Mouse (Mus musculus): ENCODE data around the gene Calcrl. TPM values are rescaled to one million over a fixed set of nuclear protein-coding genes. Genes with fewer than 3 reads are reported as not detected.

The Calcrl gene
- total RNA-seq, 1 experiment from 2014 or later = 100 TPM

DNA sequence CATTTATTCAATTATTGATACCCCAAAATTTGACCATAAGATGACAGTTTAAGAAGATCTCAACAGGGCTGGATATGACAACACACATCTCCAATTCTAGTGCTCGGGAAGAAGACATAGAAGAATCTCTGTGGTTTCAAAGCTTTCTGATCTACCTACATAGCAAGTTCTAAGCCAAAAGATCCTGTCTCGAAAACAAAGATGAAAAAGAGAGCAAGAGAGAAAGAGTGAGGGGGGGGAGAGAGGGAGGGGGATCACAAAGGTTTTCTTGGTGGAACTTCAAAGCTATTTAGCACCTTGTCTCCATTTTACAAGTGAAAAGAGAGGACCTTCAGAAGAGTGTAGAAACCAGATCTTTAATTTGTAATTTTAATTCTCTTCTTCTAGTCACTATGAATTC lies 77.8 kb downstream of the Calcrl start:
- ATAC-seq (replicated peaks; ENCODE audit: low read depth, poor library complexity, severe bottlenecking) = no peak

DNA sequence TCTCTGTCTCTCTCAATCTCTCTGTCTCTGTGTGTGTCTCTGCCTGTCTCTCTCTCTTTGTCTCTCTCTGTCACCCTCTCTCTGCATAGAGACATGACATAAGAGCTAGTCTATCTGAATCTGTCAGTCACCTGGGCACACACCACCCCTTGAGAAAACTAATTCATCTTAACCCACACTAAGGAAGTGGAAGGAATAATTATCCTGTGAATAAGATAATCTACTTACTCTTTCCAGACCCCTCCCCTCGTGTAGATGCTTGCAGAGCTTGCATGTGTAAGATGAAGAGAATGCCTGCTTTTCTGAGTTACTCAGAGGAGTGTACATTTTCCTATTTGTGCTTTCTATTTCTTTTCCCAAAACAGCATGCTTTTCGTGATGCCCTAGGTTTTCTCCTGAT lies 81.5 kb downstream of the Calcrl start:
- ATAC-seq (replicated peaks; ENCODE audit: low read depth, poor library complexity, severe bottlenecking) = no peak

- no peak for ATAC-seq (replicated peaks; ENCODE audit: low read depth, poor library complexity, severe bottlenecking)
Measured at GRCm38 (mm10) chr2:84337774-84338450, 87.3 kb downstream of the Calcrl start.

DNA sequence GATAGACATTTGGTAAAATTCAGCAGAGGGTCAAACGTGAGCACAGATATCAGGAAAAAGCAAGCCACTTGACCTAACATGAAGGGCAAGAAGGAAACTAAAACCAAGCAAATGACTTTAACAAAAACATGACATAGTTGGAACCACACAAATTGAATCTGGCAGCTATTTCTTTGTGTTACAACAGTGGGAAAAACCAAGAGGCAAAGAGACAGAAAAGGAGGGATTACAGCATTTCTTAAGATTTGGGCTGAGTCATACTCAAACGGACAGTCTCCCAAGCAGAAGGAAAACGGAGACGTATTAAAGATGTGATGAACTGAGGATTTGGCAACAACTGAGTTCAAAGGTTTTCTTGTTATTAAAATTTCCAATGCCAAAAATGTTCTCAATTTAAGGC lies 88.9 kb downstream of the Calcrl start:
- no peak for ATAC-seq (replicated peaks; ENCODE audit: low read depth, poor library complexity, severe bottlenecking)

GRCm38 (mm10) chr2:84316185-84316805 lies 108.9 kb downstream of the Calcrl start:
- ATAC-seq (replicated peaks; ENCODE audit: low read depth, poor library complexity, severe bottlenecking) = no peak

DNA sequence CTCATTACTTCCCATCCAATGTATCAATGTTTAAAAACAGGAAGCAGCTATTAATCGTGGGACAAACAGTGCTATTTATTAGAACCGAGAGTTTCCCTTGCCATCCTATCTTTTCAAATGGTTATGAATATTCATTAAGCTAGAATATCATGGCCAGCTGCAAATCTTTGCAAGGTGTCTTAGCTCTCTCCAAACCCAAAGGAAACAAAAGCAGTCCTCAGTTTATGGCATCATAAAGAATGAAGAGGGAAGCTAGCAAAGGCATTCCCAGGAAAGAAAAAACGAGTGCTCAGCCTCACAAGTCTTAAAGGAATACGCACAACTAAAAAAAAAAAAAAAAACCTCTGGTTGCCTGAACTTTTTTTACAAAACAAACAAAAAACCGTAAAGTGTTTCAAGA lies 128.7 kb downstream of the Calcrl start:
- ATAC-seq (replicated peaks; ENCODE audit: low read depth, poor library complexity, severe bottlenecking) = no peak

DNA sequence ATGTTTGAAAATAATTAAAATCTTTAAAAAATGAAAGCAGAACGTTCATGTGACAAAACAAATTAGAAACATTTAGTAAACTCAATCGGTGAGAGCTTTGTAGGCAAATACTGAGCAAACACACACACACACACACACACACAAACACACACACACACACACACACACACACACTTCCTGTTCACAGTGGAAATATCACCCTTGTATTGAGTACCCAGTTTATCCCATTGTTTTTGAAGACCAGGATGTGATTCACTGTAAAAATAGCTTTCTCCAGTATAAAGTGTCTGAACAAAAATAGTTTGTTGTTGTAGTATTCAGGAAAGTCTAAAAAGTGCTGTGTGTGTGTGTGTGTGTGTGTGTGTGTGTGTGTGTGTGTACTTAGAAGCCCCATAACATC lies 130.1 kb downstream of the Calcrl start:
- ATAC-seq (replicated peaks; ENCODE audit: low read depth, poor library complexity, severe bottlenecking) = no peak

- no peak for ATAC-seq (replicated peaks; ENCODE audit: low read depth, poor library complexity, severe bottlenecking)
Measured at GRCm38 (mm10) chr2:84294611-84295010, 130.6 kb downstream of the Calcrl start.

GRCm38 (mm10) chr2:84292351-84293000 lies 132.7 kb downstream of the Calcrl start:
- peak; percentile 62; the same call in 1 of the 2 replicates for ATAC-seq (replicated peaks; ENCODE audit: low read depth, poor library complexity, severe bottlenecking)

- ATAC-seq (replicated peaks; ENCODE audit: low read depth, poor library complexity, severe bottlenecking) = no peak
Measured at GRCm38 (mm10) chr2:84288940-84289557, 136.2 kb downstream of the Calcrl start.

Other genes starting within 250 kb of the Calcrl start
- 50.3 and 86.0 TPM in 2 replicates for gene Tfpi, start 51.4 kb upstream of the Calcrl start, total RNA-seq (2017)
- 28.7 and 29.9 TPM in 2 replicates for gene Ctnnd1, start 225.4 kb upstream of the Calcrl start, total RNA-seq (2017)
- gene Btbd18, start 233.7 kb upstream of the Calcrl start, total RNA-seq (2017) = 0.05 TPM in 1 of 2 replicates, not detected in the other
- 74.6 and 105 TPM in 2 replicates for gene Selenoh, start 245.4 kb upstream of the Calcrl start, total RNA-seq (2017)

All from common myeloid progenitor, adult 5-6 weeks (primary cell).